Mouse (Mus musculus): ENCODE data around the gene Stim2.

Stim2 gene

DNA sequence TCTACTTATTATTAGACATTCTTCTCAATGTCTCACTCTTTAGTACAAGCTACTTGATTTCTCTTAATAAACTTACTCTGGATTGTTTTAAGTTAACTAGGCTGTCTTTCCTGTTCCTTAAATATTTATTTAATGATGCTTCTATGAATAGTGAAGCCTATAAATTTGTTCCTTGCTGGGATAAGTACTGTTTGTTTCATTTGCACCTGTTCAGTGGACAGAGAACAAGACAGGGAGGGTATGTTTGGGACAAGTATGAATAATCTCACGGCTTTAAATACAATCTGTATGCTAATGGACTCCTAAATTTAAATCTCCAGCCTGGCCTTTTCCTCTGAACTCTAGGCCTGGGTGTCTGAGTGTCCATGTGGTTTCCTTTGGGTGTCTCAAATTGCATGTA, 10.2 kb upstream of the Stim2 start:
- ChIA-PET CTCF (no interaction called here), POLR2A (interaction anchor here in 1 of 4 experiments (1.1 kb wide), 1 partner anchor 10 kb away, joined by 3 read pairs; no protein-coding TSS in a partner anchor)

- POLR2A ChIA-PET, result no interaction called here
- CTCF ChIA-PET, result no interaction called here
These were observed 5.7 kb upstream of the Stim2 start for GRCm38 (mm10) chr5:53992616-53993015.

- ChIA-PET CTCF (interaction anchor here in 1 of 4 experiments (0.8 kb wide), 1 partner anchor 669 kb away, joined by 3 read pairs; no protein-coding TSS in a partner anchor), POLR2A (interaction anchor here in 2 of 4 experiments (0.7 to 1.2 kb wide), 5 partner anchors 8 to 123 kb away, joined by 3 read pairs; no protein-coding TSS in a partner anchor)
These were observed 3.7 kb upstream of the Stim2 start for GRCm38 (mm10) chr5:53994576-53994975.

DNA sequence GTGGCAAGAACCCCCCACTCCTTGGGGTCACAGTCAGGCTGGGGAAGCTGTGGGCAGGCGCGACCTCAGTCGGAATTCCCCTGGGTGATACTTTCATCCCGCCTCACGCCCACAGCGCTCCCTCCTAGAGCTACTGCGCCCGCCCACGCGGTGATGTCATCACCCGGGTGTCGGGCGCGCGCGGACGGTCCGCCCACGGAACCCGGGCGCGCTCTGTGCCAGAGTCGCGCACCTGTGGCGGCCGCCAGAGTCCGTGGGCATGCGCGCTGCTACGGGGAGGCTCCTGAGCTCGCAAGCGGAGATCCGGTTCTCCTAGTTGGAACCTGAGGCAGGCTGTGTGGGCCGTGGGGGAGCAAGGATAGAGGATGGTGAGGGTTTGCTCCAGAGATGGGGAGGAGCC, 3.0 kb upstream of the Stim2 start:
- POLR2A ChIA-PET, result interaction anchor here in 2 of 4 experiments (0.8 to 1.3 kb wide), 6 partner anchors 9 to 323 kb away, joined by 3 to 5 read pairs (median 3); no protein-coding TSS in a partner anchor
- CTCF ChIA-PET, result interaction anchor here in 3 of 4 experiments (0.5 to 0.8 kb wide), 3 partner anchors 355 to 674 kb away, joined by 3 read pairs; no protein-coding TSS in a partner anchor

GRCm38 (mm10) chr5:53996822-53997221, 1.5 kb upstream of the Stim2 start:
- CTCF ChIA-PET, result no interaction called here
- POLR2A ChIA-PET, result interaction anchor here in 2 of 4 experiments (1.4 to 2.1 kb wide), 4 partner anchors 11 to 407 kb away, joined by 3 to 6 read pairs (median 5); no protein-coding TSS in a partner anchor

GRCm38 (mm10) chr5:53998743-53999460, 603 bp downstream of the Stim2 start:
- POLR2A ChIA-PET, result interaction anchor here (0.6 to 1.4 kb wide), 15 partner anchors 11 to 682 kb away, joined by 3 to 7 read pairs (median 3); no protein-coding TSS in a partner anchor
- CTCF ChIA-PET, result interaction anchor here in 1 of 4 experiments (0.6 kb wide), 1 partner anchor 318 kb away, joined by 4 read pairs; no protein-coding TSS in a partner anchor

DNA sequence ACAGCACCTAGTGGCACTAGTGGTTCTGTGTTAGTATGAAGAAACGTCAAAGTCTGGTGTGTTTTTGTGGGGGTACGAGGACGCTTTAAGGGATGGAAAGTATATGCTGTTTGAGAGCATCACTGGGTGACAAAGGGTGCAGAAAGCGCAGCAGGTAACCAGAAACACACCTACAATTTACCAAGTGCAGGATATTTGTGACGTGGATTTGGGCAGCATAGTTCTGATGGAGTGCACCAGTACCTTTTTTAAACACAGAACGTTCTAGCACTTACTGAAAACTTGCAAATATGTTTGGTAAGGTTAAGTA, 1.1 kb downstream of the Stim2 start:
- ChIA-PET POLR2A (interaction anchor here in 3 of 4 experiments (0.6 to 1.3 kb wide), 3 partner anchors 35 to 629 kb away, joined by 3 read pairs; no protein-coding TSS in a partner anchor), CTCF (no interaction called here)

GRCm38 (mm10) chr5:53999831-54000230, 1.5 kb downstream of the Stim2 start:
- ChIA-PET CTCF (no interaction called here), POLR2A (interaction anchor here in 3 of 4 experiments (0.6 to 1.3 kb wide), 3 partner anchors 35 to 629 kb away, joined by 3 read pairs; no protein-coding TSS in a partner anchor)

DNA sequence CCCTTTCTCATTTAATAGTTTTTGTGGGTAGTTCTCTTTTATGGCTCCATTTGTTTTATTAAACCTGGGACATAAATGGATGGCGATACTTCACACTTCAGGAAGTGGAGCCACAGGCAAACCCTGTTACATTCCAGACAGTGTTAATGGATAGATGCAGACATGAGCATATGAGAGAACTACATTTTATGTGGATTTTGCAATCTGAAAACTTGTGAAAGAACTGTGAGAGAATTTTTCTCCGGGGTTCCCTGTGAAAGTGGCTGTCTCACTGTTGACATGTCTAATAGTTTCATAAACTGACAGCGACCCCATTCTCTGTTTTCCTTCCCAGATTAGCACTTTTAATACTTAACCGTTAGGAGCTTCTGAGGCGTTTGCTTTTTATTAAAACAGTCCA, 2.7 kb downstream of the Stim2 start:
- CTCF ChIA-PET, result no interaction called here

DNA sequence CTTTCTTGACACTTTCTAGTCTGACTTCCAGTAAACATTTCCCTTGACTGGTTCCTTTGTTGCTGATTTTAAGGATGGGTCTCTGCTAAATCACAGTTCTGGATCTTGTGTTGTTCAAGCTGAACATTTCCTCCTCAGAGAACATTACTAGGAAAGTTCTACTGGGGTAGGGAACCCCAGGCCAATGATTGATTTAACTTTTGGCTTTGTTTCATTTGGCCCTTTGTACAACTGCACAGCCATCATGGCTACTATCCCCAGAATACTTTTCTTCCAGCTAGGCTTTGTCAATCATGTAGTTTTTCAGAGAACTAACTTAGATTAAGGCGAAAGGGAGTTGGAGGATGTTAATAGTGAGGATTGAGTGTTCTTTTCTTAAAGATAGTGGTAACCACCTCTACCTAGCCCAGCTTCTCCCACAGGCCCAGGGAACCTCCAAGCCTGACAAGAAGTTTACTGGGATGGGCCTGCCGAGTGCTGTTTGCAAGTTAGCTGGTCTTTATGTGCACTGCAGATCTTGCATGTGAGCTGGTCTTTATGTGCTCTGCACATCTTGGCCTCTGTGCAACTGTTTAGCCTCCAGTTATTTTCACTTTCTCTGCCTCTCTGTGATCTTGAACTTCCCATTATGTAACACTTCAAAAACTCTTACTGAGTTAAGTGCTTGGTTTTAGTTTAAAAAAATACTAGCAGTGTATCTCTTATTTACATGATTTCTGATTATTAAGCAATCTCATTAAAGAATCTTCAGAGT, 7.0 kb downstream of the Stim2 start:
- ChIA-PET CTCF (no interaction called here), POLR2A (no interaction called here)

More for the DNA sequence above, 2.7 kb downstream of the Stim2 start:
- POLR2A ChIA-PET, result no interaction called here

DNA sequence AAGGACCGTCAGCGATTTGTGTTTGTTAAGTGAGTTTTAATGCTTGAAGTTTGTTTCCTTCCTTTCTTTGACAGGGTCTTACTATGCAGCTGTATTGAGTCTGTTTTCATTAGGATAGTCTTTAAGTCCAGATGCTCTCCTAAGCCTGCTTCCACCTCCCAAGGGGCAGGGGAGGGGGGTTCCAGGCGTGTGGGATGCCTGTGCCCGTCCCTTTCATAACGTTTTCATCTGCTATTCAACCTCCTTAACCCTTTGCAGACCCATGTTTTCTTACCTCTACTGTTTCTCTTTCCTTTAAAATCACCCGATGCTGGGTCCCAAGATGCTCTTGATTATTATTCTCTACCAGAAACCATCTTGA, 7.5 kb downstream of the Stim2 start:
- ChIA-PET POLR2A (no interaction called here), CTCF (no interaction called here)

- ChIA-PET POLR2A (no interaction called here), CTCF (no interaction called here)
These were observed 8.5 kb downstream of the Stim2 start for GRCm38 (mm10) chr5:54006845-54007244.

GRCm38 (mm10) chr5:54007617-54008016, 9.3 kb downstream of the Stim2 start:
- POLR2A ChIA-PET, result interaction anchor here in 1 of 4 experiments (0.8 kb wide), 1 partner anchor 10 kb away, joined by 3 read pairs; no protein-coding TSS in a partner anchor
- CTCF ChIA-PET, result no interaction called here

DNA sequence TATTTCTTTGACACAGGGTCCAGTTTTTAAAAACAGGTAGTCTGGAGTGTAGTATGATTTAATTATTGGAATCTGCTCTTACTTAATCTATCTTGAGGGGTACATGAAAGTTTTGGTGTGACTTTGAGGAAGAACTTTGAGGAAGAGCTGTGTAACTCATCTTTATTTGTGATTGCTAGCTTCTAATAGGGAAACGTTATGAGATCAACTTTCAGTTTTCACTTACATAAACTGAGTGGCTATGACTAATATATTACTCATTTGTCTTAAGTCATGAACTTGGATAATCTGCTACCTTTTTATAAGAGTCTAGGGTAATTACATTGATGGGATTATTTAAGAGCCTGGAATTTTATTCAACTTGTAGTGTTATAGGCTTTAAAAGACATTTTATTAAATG, 15.0 kb downstream of the Stim2 start:
- CTCF ChIA-PET, result interaction anchor here in 1 of 4 experiments (0.6 kb wide), 1 partner anchor 19 kb away, joined by 3 read pairs; no protein-coding TSS in a partner anchor
- POLR2A ChIA-PET, result interaction anchor here in 1 of 4 experiments (2.1 kb wide), 1 partner anchor 15 kb away, joined by 6 read pairs; the partner anchor contains the start of gene Stim2

- POLR2A ChIA-PET, result no interaction called here
- CTCF ChIA-PET, result no interaction called here
These were observed 18.8 kb downstream of the Stim2 start for GRCm38 (mm10) chr5:54017143-54017542.

DNA sequence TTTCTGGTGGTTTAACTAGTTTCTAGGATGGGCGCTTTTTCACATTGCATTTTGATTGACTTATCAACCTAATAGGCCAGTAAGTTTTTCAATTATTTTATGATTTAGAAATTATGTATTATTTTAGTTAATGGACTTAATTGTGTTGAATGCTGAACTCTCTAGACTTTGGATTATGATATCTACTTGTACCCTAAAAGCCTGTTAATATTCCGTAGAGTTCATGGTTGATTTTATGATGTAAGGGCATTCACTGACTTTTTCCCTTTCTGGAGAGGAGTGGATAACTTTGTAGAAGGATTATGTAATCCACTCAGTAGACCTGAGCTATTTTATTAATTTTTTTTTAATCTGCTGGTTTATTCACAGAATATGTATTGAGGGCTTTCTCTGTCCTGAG, 20.6 kb downstream of the Stim2 start:
- ChIA-PET CTCF (no interaction called here), POLR2A (no interaction called here)

- CTCF ChIA-PET, result no interaction called here
- POLR2A ChIA-PET, result no interaction called here
These were observed 21.2 kb downstream of the Stim2 start for GRCm38 (mm10) chr5:54019546-54019945.

- ChIA-PET CTCF (no interaction called here), POLR2A (interaction anchor here in 1 of 4 experiments (0.6 kb wide), 1 partner anchor 9 kb away, joined by 3 read pairs; no protein-coding TSS in a partner anchor)
These were observed 26.3 kb downstream of the Stim2 start for GRCm38 (mm10) chr5:54024610-54025009.

DNA sequence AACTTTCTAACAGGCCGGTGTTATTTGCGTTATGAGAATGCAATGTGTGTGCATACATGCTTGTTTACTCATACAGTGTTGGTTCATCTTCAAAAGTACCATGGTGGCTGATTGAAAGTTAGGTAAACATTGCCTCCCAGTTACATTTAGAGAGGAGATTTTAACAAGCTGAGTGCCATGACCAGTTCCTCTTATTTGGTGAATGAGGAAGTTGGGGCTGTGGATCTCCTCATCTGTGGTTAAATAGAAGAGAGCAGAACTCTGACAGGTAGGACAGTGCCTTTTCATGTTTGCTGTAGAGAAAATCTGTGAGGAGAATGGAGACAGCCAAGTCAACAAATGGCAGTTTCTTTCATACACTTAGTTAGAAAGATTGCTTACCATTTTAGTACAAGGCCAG, 27.3 kb downstream of the Stim2 start:
- POLR2A ChIA-PET, result no interaction called here
- CTCF ChIA-PET, result no interaction called here

DNA sequence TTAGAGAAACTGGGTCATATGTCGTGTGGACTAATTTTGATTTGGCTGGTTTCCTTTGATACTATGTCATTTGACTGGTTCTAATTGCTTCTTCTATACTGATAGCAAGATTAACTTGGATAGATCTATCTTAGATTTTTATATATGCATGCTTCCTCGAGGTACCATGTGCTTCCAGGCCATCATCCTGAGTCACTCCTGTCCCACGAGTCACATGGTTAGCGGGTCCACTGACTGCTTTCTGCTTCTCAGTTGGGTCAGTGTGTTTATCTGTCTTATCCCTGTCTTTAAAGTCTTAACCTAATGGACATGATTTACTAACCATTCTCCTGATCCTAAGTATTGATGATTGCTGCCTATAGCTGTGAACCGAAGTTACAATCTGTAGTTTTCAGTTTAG, 34.9 kb downstream of the Stim2 start:
- POLR2A ChIA-PET, result no interaction called here
- CTCF ChIA-PET, result no interaction called here
